Mouse (Mus musculus): Measurements from ENCODE around the gene Csrp1.
A peak's percentile ranks its signal among the peaks of the same experiment; 100 is the strongest.

Csrp1 gene

GRCm38 (mm10) chr1:135731393-135731792, 11.5 kb downstream of the Csrp1 start:
- no peak for DNase-seq (ENCODE audit: low read depth, low spot score)

- peak; percentile 84 for DNase-seq (ENCODE audit: low read depth, low spot score)
Measured at GRCm38 (mm10) chr1:135731897-135732684, 12.2 kb downstream of the Csrp1 start.

- no peak for DNase-seq (ENCODE audit: low read depth, low spot score)
Measured at GRCm38 (mm10) chr1:135734225-135734937, 14.5 kb downstream of the Csrp1 start.

- DNase-seq (ENCODE audit: low read depth, low spot score), result peak; percentile 38
Measured at GRCm38 (mm10) chr1:135735460-135735859, 15.6 kb downstream of the Csrp1 start.

- DNase-seq (ENCODE audit: low read depth, low spot score), result no peak
Measured at GRCm38 (mm10) chr1:135744987-135745386, 25.1 kb downstream of the Csrp1 start.

GRCm38 (mm10) chr1:135746248-135746647, 26.4 kb downstream of the Csrp1 start:
- no peak for DNase-seq (ENCODE audit: low read depth, low spot score)

- peak; percentile 97 for DNase-seq (ENCODE audit: low read depth, low spot score)
Measured at GRCm38 (mm10) chr1:135752737-135753348, 33.0 kb downstream of the Csrp1 start.

- no peak for DNase-seq (ENCODE audit: low read depth, low spot score)
Measured at GRCm38 (mm10) chr1:135755287-135755686, 35.4 kb downstream of the Csrp1 start.

GRCm38 (mm10) chr1:135755913-135756312, 36.1 kb downstream of the Csrp1 start:
- no peak for DNase-seq (ENCODE audit: low read depth, low spot score)

- DNase-seq (ENCODE audit: low read depth, low spot score), result no peak
Measured at GRCm38 (mm10) chr1:135757287-135757686, 37.4 kb downstream of the Csrp1 start.

GRCm38 (mm10) chr1:135759685-135760084, 39.8 kb downstream of the Csrp1 start:
- no peak for DNase-seq (ENCODE audit: low read depth, low spot score)

GRCm38 (mm10) chr1:135760216-135760615, 40.4 kb downstream of the Csrp1 start:
- DNase-seq (ENCODE audit: low read depth, low spot score), result no peak

GRCm38 (mm10) chr1:135761728-135762127, 41.9 kb downstream of the Csrp1 start:
- DNase-seq (ENCODE audit: low read depth, low spot score), result no peak

- DNase-seq (ENCODE audit: low read depth, low spot score), result no peak
Measured at GRCm38 (mm10) chr1:135763503-135764205, 43.8 kb downstream of the Csrp1 start.

GRCm38 (mm10) chr1:135764206-135764528, 44.3 kb downstream of the Csrp1 start:
- DNase-seq (ENCODE audit: low read depth, low spot score), result no peak

GRCm38 (mm10) chr1:135765645-135766591, 46.1 kb downstream of the Csrp1 start, which contains the start of gene Phlda3:
Gene Phlda3, plus strand, starts transcription at chr1:135766119.
- peak; percentile 77 for DNase-seq (ENCODE audit: low read depth, low spot score)

GRCm38 (mm10) chr1:135766592-135767306, 46.9 kb downstream of the Csrp1 start:
- no peak for DNase-seq (ENCODE audit: low read depth, low spot score)

- no peak for DNase-seq (ENCODE audit: low read depth, low spot score)
Measured at GRCm38 (mm10) chr1:135767324-135767890, 47.5 kb downstream of the Csrp1 start.

GRCm38 (mm10) chr1:135768400-135768799, 48.5 kb downstream of the Csrp1 start:
- DNase-seq (ENCODE audit: low read depth, low spot score), result no peak

- DNase-seq (ENCODE audit: low read depth, low spot score), result no peak
Measured at GRCm38 (mm10) chr1:135770237-135770636, 50.4 kb downstream of the Csrp1 start.
